Mouse (Mus musculus): ENCODE measurements around the gene Fzd1. TPM values are rescaled to one million over a fixed set of nuclear protein-coding genes. Genes with fewer than 3 reads are reported as not detected.

The Fzd1 gene
- polyA plus RNA-seq (2012; fragmentation: generic; extraction: Trizol), result 10 to 100 TPM in 1 of 2 experiments, 1 to 10 TPM in 1; 1.2 to 32.0 TPM

GRCm38 (mm10) chr5:4757902-4758301 is at the start of gene Fzd1:
Gene Fzd1, minus strand, starts transcription at chr5:4758035.

